Mouse (Mus musculus) CH12.LX (cell line): ENCODE data around the gene Plch2. TPM values are rescaled to one million over a fixed set of nuclear protein-coding genes. Genes with fewer than 3 reads are reported as not detected.

ENCODE experiments used
- DNase-seq: peaks from one replicate; pipeline ENCODE4 v3.0.0-alpha.2; 2013; ENCODE audit errors: extremely low read depth
- H3K27ac ChIP-seq: 2 replicates; pipeline ENCODE4 v1.5.1; 2012; ENCODE audit warnings: low read depth, mild to moderate bottlenecking, control low read depth, moderate library complexity; ENCODE audit not compliant: insufficient read depth
- H3K27me3 ChIP-seq: replicated peaks from 2 replicates; pipeline ENCODE3; 2012; ENCODE audit warnings: inconsistent platforms
- H3K36me3 ChIP-seq, 2 experiments: replicated peaks in 1 of 2; 2 replicates each; pipeline versions ENCODE3 to v1.6.1; 2012; ENCODE audit warnings: inconsistent platforms in 1 of 2, low read length in 1 of 2, mild to moderate bottlenecking in 1 of 2, mixed read lengths in 1 of 2, moderate library complexity in 1 of 2; ENCODE audit not compliant: control insufficient read depth in 1 of 2, insufficient read depth in 1 of 2
- H3K4me1 ChIP-seq, 2 experiments: 2 replicates each; pipeline ENCODE4 v1.6.1; 2012; ENCODE audit warnings: inconsistent platforms in 1 of 2, moderate library complexity in 1 of 2; ENCODE audit not compliant: insufficient read depth in 2 of 2, control insufficient read depth in 1 of 2
- H3K4me2 ChIP-seq: 2 replicates; pipeline ENCODE4 v1.6.1; 2012; ENCODE audit warnings: low read depth, mild to moderate bottlenecking, control low read depth; ENCODE audit not compliant: poor library complexity, insufficient read depth, severe bottlenecking
- H3K4me3 ChIP-seq, 3 experiments: fragments of 150-350 bp in 1 of 3; sonication (generic) in 1 of 3; replicated peaks in 1 of 3; 2 replicates each; pipeline versions ENCODE3 to v1.5.1; 2011 to 2012; ENCODE audit warnings: low read depth in 2 of 3, low read length in 2 of 3, mild to moderate bottlenecking in 2 of 3, moderate library complexity in 2 of 3, control low read depth in 1 of 3, improper control_type of control experiment in 1 of 3, inconsistent platforms in 1 of 3, mixed read lengths in 1 of 3; ENCODE audit not compliant: poor library complexity in 1 of 3
- H3K79me2 ChIP-seq: replicated peaks from 2 replicates; pipeline ENCODE4 v1.6.1; 2012; ENCODE audit warnings: mild to moderate bottlenecking, moderate library complexity; ENCODE audit not compliant: control insufficient read depth, poor library complexity, insufficient read depth, severe bottlenecking; ENCODE audit errors: extremely low read depth
- H3K9ac ChIP-seq: 2 replicates; pipeline ENCODE4 v1.6.1; 2012; ENCODE audit warnings: low read depth, mild to moderate bottlenecking, control low read depth, moderate library complexity; ENCODE audit not compliant: insufficient read depth
- H3K9me3 ChIP-seq: replicated peaks from 2 replicates; pipeline ENCODE3; 2012; ENCODE audit warnings: low read length, inconsistent platforms, mixed read lengths
- BHLHE40 ChIP-seq: IDR thresholded peaks from 2 replicates; pipeline ENCODE4 v1.6.1; 2011; ENCODE audit warnings: mild to moderate bottlenecking, low read depth, low read length, improper control_type of control experiment
- CHD1 ChIP-seq: IDR thresholded peaks from 2 replicates; pipeline ENCODE4 v1.6.1; 2012; ENCODE audit warnings: low read depth, low read length, improper control_type of control experiment, inconsistent platforms
- CHD2 ChIP-seq: IDR thresholded peaks from 2 replicates; pipeline ENCODE4 v1.6.1; 2011; ENCODE audit warnings: low read length, improper control_type of control experiment
- CTCF ChIP-seq, 2 experiments: IDR thresholded peaks in 1 of 2; conservative IDR thresholded peaks in 1 of 2; 2 replicates each; pipeline ENCODE4 v1.5.1; 2011 to 2012; ENCODE audit warnings: low read depth in 2 of 2, low read length in 2 of 2, improper control_type of control experiment in 1 of 2, inconsistent platforms in 1 of 2, mild to moderate bottlenecking in 1 of 2, moderate library complexity in 1 of 2
- E2F4 ChIP-seq: IDR thresholded peaks from 2 replicates; pipeline ENCODE4 v1.6.1; 2011; ENCODE audit warnings: low read depth, low read length, improper control_type of control experiment; ENCODE audit not compliant: insufficient replicate concordance
- ELF1 ChIP-seq: IDR thresholded peaks from 2 replicates; pipeline ENCODE4 v1.6.1; 2014; ENCODE audit warnings: low read depth, mild to moderate bottlenecking, inconsistent platforms, low read length, improper control_type of control experiment
- EP300 ChIP-seq: IDR thresholded peaks from 2 replicates; pipeline ENCODE4 v1.6.1; 2011; ENCODE audit warnings: low read length, improper control_type of control experiment
- ETS1 ChIP-seq: conservative IDR thresholded peaks from 2 replicates; pipeline ENCODE4 v1.6.1; 2012; ENCODE audit warnings: low read depth, mild to moderate bottlenecking, inconsistent platforms, low read length, improper control_type of control experiment, moderate library complexity
- GABPA ChIP-seq: IDR thresholded peaks from 2 replicates; pipeline ENCODE4 v1.6.1; 2012; ENCODE audit warnings: low read depth, low read length, improper control_type of control experiment, inconsistent platforms; ENCODE audit not compliant: insufficient replicate concordance
- HCFC1 ChIP-seq: IDR thresholded peaks from 2 replicates; pipeline ENCODE4 v1.6.1; 2012; ENCODE audit warnings: low read depth, mild to moderate bottlenecking, inconsistent platforms, low read length, improper control_type of control experiment
- IRF4 ChIP-seq: IDR thresholded peaks from 2 replicates; pipeline ENCODE4 v1.6.1; 2014; ENCODE audit warnings: low read depth, mild to moderate bottlenecking, inconsistent platforms, low read length, improper control_type of control experiment
- JUN ChIP-seq: IDR thresholded peaks from 2 replicates; pipeline ENCODE4 v1.6.1; 2011; ENCODE audit warnings: low read depth, mild to moderate bottlenecking, low read length, improper control_type of control experiment, moderate library complexity; ENCODE audit not compliant: insufficient read depth
- JUND ChIP-seq: conservative IDR thresholded peaks from 2 replicates; pipeline ENCODE4 v1.6.1; 2011; ENCODE audit warnings: low read depth, low read length, improper control_type of control experiment
- KAT2A ChIP-seq: IDR thresholded peaks from 2 replicates; pipeline ENCODE4 v1.6.1; 2012; ENCODE audit warnings: low read length, improper control_type of control experiment, inconsistent platforms; ENCODE audit not compliant: insufficient replicate concordance
- MAFK ChIP-seq: IDR thresholded peaks from 2 replicates; pipeline ENCODE4 v1.6.1; 2011; ENCODE audit warnings: low read length, improper control_type of control experiment; ENCODE audit not compliant: insufficient replicate concordance
- MAX ChIP-seq: IDR thresholded peaks from 2 replicates; pipeline ENCODE4 v1.6.1; 2011; ENCODE audit warnings: low read length, improper control_type of control experiment
- MAZ ChIP-seq: IDR thresholded peaks from 2 replicates; pipeline ENCODE4 v1.6.1; 2012; ENCODE audit warnings: low read depth, mild to moderate bottlenecking, inconsistent platforms, low read length, improper control_type of control experiment, moderate library complexity
- MEF2A ChIP-seq: IDR thresholded peaks from 2 replicates; pipeline ENCODE4 v1.6.1; 2014; ENCODE audit warnings: low read depth, mild to moderate bottlenecking, inconsistent platforms, low read length, improper control_type of control experiment, borderline replicate concordance
- MXI1 ChIP-seq: IDR thresholded peaks from 2 replicates; pipeline ENCODE4 v1.6.1; 2011; ENCODE audit warnings: mild to moderate bottlenecking, low read depth, low read length, improper control_type of control experiment
- MYC ChIP-seq: IDR thresholded peaks from 2 replicates; pipeline ENCODE4 v1.6.1; 2011; ENCODE audit warnings: low read depth, mild to moderate bottlenecking, improper control_type of control experiment, low read length
- NELFE ChIP-seq: IDR thresholded peaks from 2 replicates; pipeline ENCODE4 v1.6.1; 2011; ENCODE audit warnings: low read depth, low read length, improper control_type of control experiment
- NRF1 ChIP-seq: IDR thresholded peaks from 2 replicates; pipeline ENCODE4 v1.6.1; 2014; ENCODE audit warnings: low read depth, mild to moderate bottlenecking, inconsistent platforms, low read length, improper control_type of control experiment, moderate library complexity
- PAX5 ChIP-seq: IDR thresholded peaks from 2 replicates; pipeline ENCODE4 v1.6.1; 2012; ENCODE audit warnings: low read length, inconsistent platforms, mixed read lengths
- POLR2A ChIP-seq: IDR thresholded peaks from 2 replicates; pipeline ENCODE4 v1.6.1; 2011; ENCODE audit warnings: low read depth, mild to moderate bottlenecking, improper control_type of control experiment, low read length
- POLR2AphosphoS2 ChIP-seq: IDR thresholded peaks from 2 replicates; pipeline ENCODE4 v1.6.1; 2011; ENCODE audit warnings: low read depth, low read length, improper control_type of control experiment
- RAD21 ChIP-seq: IDR thresholded peaks from 2 replicates; pipeline ENCODE4 v1.6.1; 2011; ENCODE audit warnings: low read depth, mild to moderate bottlenecking, low read length, improper control_type of control experiment, moderate library complexity
- RCOR1 ChIP-seq: conservative IDR thresholded peaks from 2 replicates; pipeline ENCODE4 v1.6.1; 2012; ENCODE audit warnings: low read depth, mild to moderate bottlenecking, inconsistent platforms, low read length, improper control_type of control experiment
- SIN3A ChIP-seq: IDR thresholded peaks from 2 replicates; pipeline ENCODE4 v1.6.1; 2012; ENCODE audit warnings: low read length, improper control_type of control experiment, inconsistent platforms
- SMC3 ChIP-seq: IDR thresholded peaks from 2 replicates; pipeline ENCODE4 v1.6.1; 2011; ENCODE audit warnings: low read depth, low read length, improper control_type of control experiment
- TBP ChIP-seq: conservative IDR thresholded peaks from 2 replicates; pipeline ENCODE4 v1.6.1; 2011; ENCODE audit warnings: low read depth, low read length, improper control_type of control experiment
- TCF12 ChIP-seq: IDR thresholded peaks from 2 replicates; pipeline ENCODE4 v1.6.1; 2014; ENCODE audit warnings: low read depth, mild to moderate bottlenecking, inconsistent platforms, low read length, improper control_type of control experiment
- UBTF ChIP-seq: IDR thresholded peaks from 2 replicates; pipeline ENCODE4 v1.6.1; 2012; ENCODE audit warnings: low read depth, mild to moderate bottlenecking, inconsistent platforms, low read length, improper control_type of control experiment, moderate library complexity
- USF1 ChIP-seq: IDR thresholded peaks from 2 replicates; pipeline ENCODE4 v1.6.1; 2014; ENCODE audit warnings: low read depth, mild to moderate bottlenecking, inconsistent platforms, low read length, improper control_type of control experiment
- USF2 ChIP-seq: conservative IDR thresholded peaks from 2 replicates; pipeline ENCODE4 v1.6.1; 2011; ENCODE audit warnings: low read depth, low read length, improper control_type of control experiment
- ZC3H11A ChIP-seq: IDR thresholded peaks from 2 replicates; pipeline ENCODE4 v1.6.1; 2012; ENCODE audit warnings: low read depth, mild to moderate bottlenecking, inconsistent platforms, low read length, improper control_type of control experiment
- ZKSCAN1 ChIP-seq: IDR thresholded peaks from 2 replicates; pipeline ENCODE4 v1.6.1; 2012; ENCODE audit warnings: low read depth, inconsistent platforms, low read length, improper control_type of control experiment, borderline replicate concordance
- ZMIZ1 ChIP-seq: IDR thresholded peaks from 2 replicates; pipeline ENCODE4 v1.6.1; 2012; ENCODE audit warnings: low read depth, mild to moderate bottlenecking, inconsistent platforms, low read length, improper control_type of control experiment
- ZNF384 ChIP-seq: IDR thresholded peaks from 2 replicates; pipeline ENCODE4 v1.6.1; 2012; ENCODE audit warnings: low read depth, low read length, improper control_type of control experiment, inconsistent platforms
- dilution Hi-C: fragments of 300-500 bp; cut with MboI; formaldehyde crosslinking; loops from 2 replicates; pipeline ENCODE4 v1.14.3; 2020; ENCODE audit warnings: low sequenced_read_pairs; ENCODE audit not compliant: extremely low pct_unique_long_range_greater_than_20kb, extremely low pct_ligation_motif_present
- in situ Hi-C: fragments of 300-500 bp; cut with MboI; formaldehyde crosslinking; loops from 3 replicates; pipeline ENCODE4 v1.14.3; 2019; ENCODE audit warnings: low sequenced_read_pairs, low pct_ligation_motif_present, low pct_unique_long_range_greater_than_20kb, mixed read lengths
- polyA plus RNA-seq: library from polyadenylated mRNA; unstranded; fragments of >175 nt; gene quantifications from 2 replicates; pipeline ENCODE4 v1.2.1, GENCODE M21; 2012; ENCODE audit warnings: low read depth; ENCODE audit not compliant: insufficient read length
- total RNA-seq, 2 experiments: library from RNA; depleted of rRNA; stranded (reverse); fragments of 300-350 nt in 1 of 2; fragments of >200 nt in 1 of 2; gene quantifications; 2 replicates each; pipeline ENCODE4 v1.2.3; 2012 to 2014

The Plch2 gene
- total and polyA plus RNA-seq, 3 experiments = 0.04 to 0.47 (median 0.17) TPM

DNA sequence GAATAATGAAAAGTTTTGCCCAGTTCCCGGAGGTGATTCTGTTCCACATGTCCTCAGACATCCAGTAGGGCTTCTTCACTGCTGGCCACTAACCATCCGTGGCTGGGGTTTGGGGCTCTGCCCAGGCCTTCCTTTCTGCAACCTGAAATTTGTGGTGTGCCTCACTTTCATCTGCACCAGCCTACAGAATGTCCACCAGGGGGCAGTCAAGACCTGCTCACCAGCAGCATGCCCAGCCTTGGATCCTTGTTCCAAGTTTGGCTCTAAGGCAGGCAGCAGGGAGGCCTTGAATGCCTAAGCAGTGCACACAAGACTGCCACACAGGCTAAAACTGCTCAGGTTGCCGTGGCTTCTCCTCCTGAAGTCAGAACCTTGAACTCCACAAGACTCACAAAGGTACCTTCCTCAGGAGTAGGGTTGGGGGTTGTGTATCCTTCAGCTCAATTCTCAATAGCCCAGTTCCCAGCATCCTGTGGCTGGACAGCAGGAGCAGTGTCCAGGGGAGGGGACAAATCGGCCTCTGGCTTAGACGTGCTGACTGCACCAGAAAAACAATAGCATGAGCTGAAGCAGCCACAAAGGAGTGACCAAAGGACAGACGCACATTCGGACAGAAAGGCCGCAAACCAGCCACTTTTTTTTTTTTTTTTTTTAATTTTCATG lies 38.8 kb upstream of the Plch2 start:
- Histone ChIP-seq H3K4me1 (peaks cover 31 to 73% of the 10 kb centered on the region in 2 experiments), H3K9me3 (no peaks in the 10 kb centered on the region), H3K4me2 (no peak overlapping the region), H3K4me3 (no peak overlapping the region), H3K36me3 (peaks cover 5 to 74% of the 10 kb centered on the region in 2 experiments), H3K27me3 (no peaks in the 10 kb centered on the region), H3K27ac (no peak overlapping the region), H3K79me2 (no peaks in the 10 kb centered on the region), H3K9ac (no peak overlapping the region)
- dilution Hi-C loops (no loop called here), in situ Hi-C loops (loop anchor here (5.0 kb wide), 1 partner anchor 152 kb away; the partner anchor contains the start of gene Faap20)
- TF ChIP-seq TBP (no peak), ZC3H11A (peak; percentile 98), POLR2A (peak; percentile 37; the same call in 1 of the 2 replicates), RCOR1 (no peak), POLR2AphosphoS2 (no peak), NELFE (peak; percentile 61; the same call in 1 of the 2 replicates), ZMIZ1 (no peak), CHD1 (no peak), BHLHE40 (0 out of 2 replicates have a peak, but pooled peaks have one; percentile 31), JUN (no peak), TCF12 (0 out of 2 replicates have a peak, but pooled peaks have one; percentile 11), MEF2A (peak; percentile 53; the same call in 1 of the 2 replicates), CHD2 (no peak), GABPA (no peak), RAD21 (peak; percentile 97), ZNF384 (no peak), SIN3A (no peak), MAX (peak; percentile 52; the same call in 1 of the 2 replicates), USF2 (no peak), UBTF (no peak), KAT2A (no peak), USF1 (no peak), PAX5 (no peak), HCFC1 (no peak), MAFK (no peak), ETS1 (peak; percentile 13; the same call in 1 of the 2 replicates), SMC3 (peak; percentile 99), JUND (no peak), E2F4 (no peak), ZKSCAN1 (no peak), MXI1 (no peak), MAZ (peak; percentile 47; the same call in 1 of the 2 replicates), ELF1 (peak; percentile 33; the same call in 1 of the 2 replicates), NRF1 (0 out of 2 replicates have a peak, but pooled peaks have one; percentile 10), IRF4 (peak; percentile 53; the same call in 1 of the 2 replicates), CTCF (conservative IDR thresholded peaks at IDR 0.05 in 1 of 2, IDR thresholded peaks at IDR 0.05 in 1 of 2; ENCODE audit: low read depth in 2 of 2, low read length in 2 of 2) (peak; percentile 66 to 98), MYC (peak; percentile 55), EP300 (no peak)
- TF ChIP-seq, all 38 proteins: peak for 16
- DNase-seq = peak; percentile 87
